Mouse (Mus musculus): ENCODE measurements around the gene Borcs5. TPM values are rescaled to one million over a fixed set of nuclear protein-coding genes. Genes with fewer than 3 reads are reported as not detected.
"Not testable (repeated sequence)": the region's sequence is repeated elsewhere in the genome, so short reads cannot be mapped to it uniquely, and the experiment has no call there.

Borcs5 gene
- polyA plus RNA-seq, 1 experiment from 2014 or later, result 17.6 TPM

DNA sequence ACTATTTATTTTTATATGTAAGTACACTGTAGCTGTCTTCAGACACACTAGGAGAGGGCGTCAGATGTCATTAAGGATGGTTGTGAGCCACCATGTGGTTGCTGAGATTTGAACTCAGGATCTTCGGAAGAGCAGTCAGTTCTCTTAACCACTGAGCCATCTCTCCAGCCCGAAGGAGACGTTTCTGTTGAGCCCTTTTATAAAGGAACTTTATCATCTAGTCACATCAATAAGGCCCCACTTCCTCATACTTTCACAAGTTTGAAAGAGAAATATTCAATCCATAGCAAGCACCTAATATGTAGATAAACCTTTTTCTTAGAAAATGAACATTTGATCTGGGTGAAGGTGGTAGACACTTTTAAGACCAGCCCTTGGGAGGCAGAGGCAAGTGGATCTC, 40.0 kb downstream of the Borcs5 start:
- ATAC-seq; H3K4me1 ChIP-seq (ENCODE audit: control insufficient read depth, insufficient read depth, low read length); H3K4me2 ChIP-seq (ENCODE audit: low read depth, low read length); H3K9me3 ChIP-seq (ENCODE audit: control insufficient read depth, low read length); H3K4me3 ChIP-seq (ENCODE audit: low read length); H3K36me3 ChIP-seq (ENCODE audit: control insufficient read depth, insufficient read depth, low read length); H3K27ac ChIP-seq (ENCODE audit: low read length); H3K27me3 ChIP-seq (replicated peaks; ENCODE audit: control insufficient read depth, insufficient read depth, low read length); H3K9ac ChIP-seq (ENCODE audit: low read depth, low read length): not testable (repeated sequence)
- WGBS, result 82% methylated on average over 4 of the region's 4 CpGs

DNA sequence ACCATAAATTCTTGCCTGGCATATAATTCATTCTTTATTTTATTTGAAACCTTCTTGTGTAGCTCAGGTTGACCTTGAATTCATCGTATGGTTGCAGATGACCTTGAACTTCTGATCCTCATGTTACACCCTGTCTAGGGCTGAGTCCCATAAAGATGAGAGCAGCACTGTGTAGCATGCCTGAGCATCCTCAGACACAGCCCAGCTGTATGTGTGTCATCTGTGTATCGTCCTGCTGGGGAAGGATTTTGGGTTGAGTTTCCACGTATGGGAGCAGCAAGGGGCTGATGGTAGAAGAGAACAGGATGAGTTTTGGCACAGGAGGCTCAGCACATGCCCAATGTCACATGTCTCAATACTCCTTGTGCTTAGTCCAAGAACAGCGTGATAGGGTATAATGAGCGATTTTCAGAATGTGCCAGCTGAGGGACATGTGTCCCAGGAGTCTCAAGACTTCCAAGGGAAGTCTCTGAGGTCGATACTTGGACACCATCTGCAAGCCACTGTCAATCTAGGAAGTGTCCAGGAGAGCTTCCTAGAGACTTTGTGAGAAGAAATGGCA, 45.1 kb downstream of the Borcs5 start:
- Histone ChIP-seq H3K4me3 (ENCODE audit: low read length) (no peak overlapping the region), H3K9me3 (ENCODE audit: control insufficient read depth, low read length) (no peaks in the 10 kb centered on the region), H3K27me3 (replicated peaks; ENCODE audit: control insufficient read depth, insufficient read depth, low read length) (no peaks in the 10 kb centered on the region), H3K27ac (ENCODE audit: low read length) (no peak overlapping the region), H3K9ac (ENCODE audit: low read depth, low read length) (no peak overlapping the region), H3K4me1 (ENCODE audit: control insufficient read depth, insufficient read depth, low read length) (no peaks in the 10 kb centered on the region), H3K4me2 (ENCODE audit: low read depth, low read length) (no peak overlapping the region), H3K36me3 (ENCODE audit: control insufficient read depth, insufficient read depth, low read length) (no peaks in the 10 kb centered on the region)
- 67% methylated on average over 6 of the region's 6 CpGs for WGBS
- ATAC-seq, result 0 out of 2 replicates have a peak, but pooled peaks have one; percentile 48

DNA sequence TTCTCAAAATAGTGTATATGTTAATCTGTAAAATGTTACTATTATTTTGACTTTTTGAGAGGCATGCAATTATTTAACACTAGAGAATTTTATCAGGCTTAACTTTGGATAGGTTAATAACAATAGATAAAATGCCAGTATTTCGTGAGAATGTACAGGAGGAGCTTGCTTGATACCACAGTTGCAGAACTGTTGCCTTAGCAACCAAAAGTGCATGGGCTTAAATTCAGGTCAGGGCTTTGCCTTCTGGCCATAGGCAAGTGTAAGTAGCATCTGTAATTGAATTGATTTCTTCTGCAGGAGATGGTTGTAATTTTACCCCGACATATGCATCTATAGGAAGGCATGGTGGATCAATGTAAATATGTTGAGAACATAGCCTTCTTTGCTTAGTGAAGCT, 45.7 kb downstream of the Borcs5 start:
- H3K4me3 ChIP-seq (ENCODE audit: low read length), result no peak overlapping the region
- 63% methylated on average over 2 of the region's 2 CpGs for WGBS
- no peaks in the 10 kb centered on the region for H3K36me3 ChIP-seq (ENCODE audit: control insufficient read depth, insufficient read depth, low read length)
- no peaks in the 10 kb centered on the region for H3K4me1 ChIP-seq (ENCODE audit: control insufficient read depth, insufficient read depth, low read length)
- H3K9me3 ChIP-seq (ENCODE audit: control insufficient read depth, low read length), result no peaks in the 10 kb centered on the region
- ATAC-seq, result no peak
- no peak overlapping the region for H3K4me2 ChIP-seq (ENCODE audit: low read depth, low read length)
- H3K27me3 ChIP-seq (replicated peaks; ENCODE audit: control insufficient read depth, insufficient read depth, low read length), result no peaks in the 10 kb centered on the region
- no peak overlapping the region for H3K9ac ChIP-seq (ENCODE audit: low read depth, low read length)
- H3K27ac ChIP-seq (ENCODE audit: low read length), result no peak overlapping the region

DNA sequence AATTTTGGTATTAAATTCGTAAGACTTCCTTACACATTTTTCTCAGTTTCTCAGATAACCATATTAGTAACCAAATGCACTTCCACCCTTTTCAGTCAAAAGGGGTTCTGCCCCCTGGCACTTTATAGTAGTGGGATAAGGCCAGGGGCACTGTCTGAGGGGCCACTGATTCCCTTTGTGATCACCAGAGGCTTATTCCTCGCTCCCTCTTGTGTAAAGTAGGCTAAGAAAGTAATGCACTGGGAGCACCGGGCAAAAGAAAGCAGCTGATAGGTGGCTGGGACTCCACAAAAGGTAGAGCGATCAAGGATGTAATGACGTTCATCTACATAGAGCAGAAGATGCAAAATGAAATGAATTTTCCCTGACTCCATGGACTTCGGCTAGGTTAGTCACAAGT, 46.2 kb downstream of the Borcs5 start:
- WGBS, result 87% methylated on average over 6 of the region's 6 CpGs
- Histone ChIP-seq H3K27me3 (replicated peaks; ENCODE audit: control insufficient read depth, insufficient read depth, low read length) (no peaks in the 10 kb centered on the region), H3K36me3 (ENCODE audit: control insufficient read depth, insufficient read depth, low read length) (no peaks in the 10 kb centered on the region), H3K4me1 (ENCODE audit: control insufficient read depth, insufficient read depth, low read length) (no peaks in the 10 kb centered on the region), H3K4me2 (ENCODE audit: low read depth, low read length) (no peak overlapping the region), H3K9me3 (ENCODE audit: control insufficient read depth, low read length) (no peaks in the 10 kb centered on the region), H3K27ac (ENCODE audit: low read length) (no peak overlapping the region), H3K4me3 (ENCODE audit: low read length) (no peak overlapping the region), H3K9ac (ENCODE audit: low read depth, low read length) (no peak overlapping the region)
- no peak for ATAC-seq

DNA sequence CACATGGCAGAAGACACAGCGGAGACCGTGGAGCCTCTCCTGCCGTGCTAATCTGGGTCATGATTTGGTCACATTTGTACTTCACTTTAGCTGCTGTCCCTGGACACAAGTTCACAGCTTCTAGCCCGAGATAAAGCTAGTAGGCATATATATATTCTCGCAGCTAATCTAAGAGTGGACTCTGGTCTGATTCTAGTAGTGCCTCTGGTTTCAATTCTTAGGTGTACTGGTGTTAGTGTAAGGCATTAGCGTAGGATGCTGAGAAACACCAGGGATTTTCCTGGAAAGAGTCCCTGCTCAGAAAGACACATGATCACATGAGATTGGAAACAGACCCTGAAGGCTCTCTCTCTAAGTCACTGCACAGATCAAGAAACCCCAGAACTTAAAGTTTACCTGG, 55.2 kb downstream of the Borcs5 start:
- H3K9ac ChIP-seq (ENCODE audit: low read depth, low read length), result no peak overlapping the region
- no peaks in the 10 kb centered on the region for H3K27me3 ChIP-seq (replicated peaks; ENCODE audit: control insufficient read depth, insufficient read depth, low read length)
- peak; percentile 64 for ATAC-seq
- H3K4me1 ChIP-seq (ENCODE audit: control insufficient read depth, insufficient read depth, low read length), result 0 out of 2 replicates have a peak, but pooled peaks cover 3% of the 10 kb centered on the region
- H3K27ac ChIP-seq (ENCODE audit: low read length), result no peak overlapping the region
- H3K4me3 ChIP-seq (ENCODE audit: low read length), result no peak overlapping the region
- 84% methylated on average over 6 of the region's 6 CpGs for WGBS
- H3K36me3 ChIP-seq (ENCODE audit: control insufficient read depth, insufficient read depth, low read length), result no peaks in the 10 kb centered on the region
- H3K4me2 ChIP-seq (ENCODE audit: low read depth, low read length), result no peak overlapping the region
- H3K9me3 ChIP-seq (ENCODE audit: control insufficient read depth, low read length), result no peaks in the 10 kb centered on the region

DNA sequence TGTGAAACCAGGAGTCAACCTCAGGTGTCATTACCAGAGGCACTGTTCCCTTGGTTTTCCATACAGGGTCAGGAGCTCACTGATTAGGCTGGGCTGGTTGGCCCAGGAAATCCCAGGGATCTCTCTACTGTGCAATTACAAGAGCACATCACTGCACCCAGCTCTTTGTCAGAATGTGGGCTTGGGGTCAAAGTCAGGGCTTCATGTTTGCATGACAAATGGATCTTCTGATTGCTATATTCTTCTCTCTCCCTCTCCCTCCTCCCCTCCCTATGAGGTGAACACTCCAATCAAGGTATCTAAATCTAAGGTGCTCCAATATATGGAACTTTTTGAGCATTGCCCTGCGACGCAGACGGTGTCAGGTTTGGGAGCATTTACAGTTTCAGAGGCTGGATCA, 55.7 kb downstream of the Borcs5 start:
- 0 out of 2 replicates have a peak, but pooled peaks have one; percentile 39 for ATAC-seq

DNA sequence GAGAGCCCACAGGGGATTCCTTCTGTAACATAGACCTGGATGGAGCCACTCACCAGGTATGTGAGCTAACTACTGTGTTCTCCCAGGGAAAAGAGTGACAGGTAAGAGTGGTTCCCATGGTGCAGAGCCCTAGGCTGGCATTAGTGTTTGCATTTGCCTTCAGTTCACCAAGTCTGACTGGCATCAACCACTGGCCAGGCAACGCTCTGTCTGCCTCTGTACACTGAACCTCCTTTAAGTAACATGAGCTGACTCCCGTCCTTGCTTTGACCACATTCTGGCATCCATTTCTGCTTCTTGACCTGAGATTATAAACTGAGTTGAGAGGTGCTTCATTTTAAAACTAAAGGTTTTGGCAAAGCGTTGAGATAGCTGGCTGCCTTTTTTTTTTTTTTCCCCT, 56.3 kb downstream of the Borcs5 start:
- Histone ChIP-seq H3K36me3 (ENCODE audit: control insufficient read depth, insufficient read depth, low read length) (no peaks in the 10 kb centered on the region), H3K27ac (ENCODE audit: low read length) (no peak overlapping the region), H3K9ac (ENCODE audit: low read depth, low read length) (no peak overlapping the region), H3K27me3 (replicated peaks; ENCODE audit: control insufficient read depth, insufficient read depth, low read length) (no peaks in the 10 kb centered on the region), H3K9me3 (ENCODE audit: control insufficient read depth, low read length) (no peaks in the 10 kb centered on the region), H3K4me3 (ENCODE audit: low read length) (no peak overlapping the region), H3K4me2 (ENCODE audit: low read depth, low read length) (no peak overlapping the region), H3K4me1 (ENCODE audit: control insufficient read depth, insufficient read depth, low read length) (peaks cover 8% of the 10 kb centered on the region; the same call in 1 of the 2 replicates)
- no peak for ATAC-seq
- 70% methylated on average over 3 of the region's 3 CpGs for WGBS

More for the DNA sequence above, 55.7 kb downstream of the Borcs5 start:
- Histone ChIP-seq H3K9ac (ENCODE audit: low read depth, low read length) (no peak overlapping the region), H3K4me3 (ENCODE audit: low read length) (no peak overlapping the region), H3K4me2 (ENCODE audit: low read depth, low read length) (no peak overlapping the region), H3K9me3 (ENCODE audit: control insufficient read depth, low read length) (no peaks in the 10 kb centered on the region), H3K36me3 (ENCODE audit: control insufficient read depth, insufficient read depth, low read length) (no peaks in the 10 kb centered on the region), H3K27me3 (replicated peaks; ENCODE audit: control insufficient read depth, insufficient read depth, low read length) (no peaks in the 10 kb centered on the region), H3K4me1 (ENCODE audit: control insufficient read depth, insufficient read depth, low read length) (peaks cover 4% of the 10 kb centered on the region; the same call in 1 of the 2 replicates), H3K27ac (ENCODE audit: low read length) (no peak overlapping the region)
- WGBS, result 92% methylated on average over 3 of the region's 3 CpGs

DNA sequence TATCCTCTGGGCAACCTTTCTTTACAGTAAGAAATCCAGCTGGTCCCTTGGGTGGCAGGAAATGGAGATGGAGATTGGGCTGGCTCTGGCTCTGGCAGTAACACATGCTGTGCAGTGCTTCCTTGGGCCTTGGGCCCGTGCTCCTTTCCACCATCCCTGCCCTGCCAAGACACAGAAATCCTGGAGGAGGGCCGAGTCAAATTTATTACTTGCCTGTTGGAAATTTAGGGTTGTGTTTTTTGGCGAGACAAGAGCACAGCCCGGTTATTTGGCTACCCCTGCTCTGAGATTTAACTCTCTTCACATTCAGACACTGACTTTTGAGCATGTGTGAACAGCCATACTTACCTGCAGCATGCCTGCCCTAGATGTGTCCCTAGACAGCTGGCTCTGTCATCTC, 56.8 kb downstream of the Borcs5 start:
- Histone ChIP-seq H3K36me3 (ENCODE audit: control insufficient read depth, insufficient read depth, low read length) (no peaks in the 10 kb centered on the region), H3K4me3 (ENCODE audit: low read length) (no peak overlapping the region), H3K9me3 (ENCODE audit: control insufficient read depth, low read length) (no peaks in the 10 kb centered on the region), H3K4me2 (ENCODE audit: low read depth, low read length) (no peak overlapping the region), H3K9ac (ENCODE audit: low read depth, low read length) (no peak overlapping the region), H3K27me3 (replicated peaks; ENCODE audit: control insufficient read depth, insufficient read depth, low read length) (no peaks in the 10 kb centered on the region), H3K27ac (ENCODE audit: low read length) (no peak overlapping the region), H3K4me1 (ENCODE audit: control insufficient read depth, insufficient read depth, low read length) (peaks cover 9% of the 10 kb centered on the region; the same call in 1 of the 2 replicates)
- WGBS, result 56% methylated on average over 4 of the region's 4 CpGs
- ATAC-seq, result no peak

DNA sequence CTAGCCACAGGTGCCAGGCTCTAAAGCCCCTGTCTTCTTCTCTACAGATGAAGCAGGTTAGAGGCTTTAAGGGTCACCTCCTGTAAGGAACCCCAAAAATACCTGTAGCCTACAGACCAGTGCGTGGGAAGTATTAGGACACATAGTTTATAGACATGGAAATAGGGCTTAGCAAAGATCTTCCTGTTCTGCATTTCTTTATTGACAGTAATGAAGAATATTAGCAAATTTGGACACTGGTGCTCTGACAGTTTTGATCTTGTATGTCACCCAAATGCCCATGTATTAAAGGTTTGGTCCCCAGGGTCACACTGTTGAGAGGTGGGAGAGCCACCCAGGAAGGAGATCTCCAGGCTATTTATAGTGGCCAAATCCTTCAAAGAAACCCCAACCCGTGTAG, 57.2 kb downstream of the Borcs5 start:
- 83% methylated on average over 2 of the region's 2 CpGs for WGBS
- Histone ChIP-seq H3K36me3 (ENCODE audit: control insufficient read depth, insufficient read depth, low read length) (no peaks in the 10 kb centered on the region), H3K27ac (ENCODE audit: low read length) (no peak overlapping the region), H3K4me1 (ENCODE audit: control insufficient read depth, insufficient read depth, low read length) (peaks cover 12% of the 10 kb centered on the region; the same call in 1 of the 2 replicates), H3K4me3 (ENCODE audit: low read length) (no peak overlapping the region), H3K9ac (ENCODE audit: low read depth, low read length) (no peak overlapping the region), H3K27me3 (replicated peaks; ENCODE audit: control insufficient read depth, insufficient read depth, low read length) (no peaks in the 10 kb centered on the region), H3K9me3 (ENCODE audit: control insufficient read depth, low read length) (no peaks in the 10 kb centered on the region), H3K4me2 (ENCODE audit: low read depth, low read length) (no peak overlapping the region)
- no peak for ATAC-seq

DNA sequence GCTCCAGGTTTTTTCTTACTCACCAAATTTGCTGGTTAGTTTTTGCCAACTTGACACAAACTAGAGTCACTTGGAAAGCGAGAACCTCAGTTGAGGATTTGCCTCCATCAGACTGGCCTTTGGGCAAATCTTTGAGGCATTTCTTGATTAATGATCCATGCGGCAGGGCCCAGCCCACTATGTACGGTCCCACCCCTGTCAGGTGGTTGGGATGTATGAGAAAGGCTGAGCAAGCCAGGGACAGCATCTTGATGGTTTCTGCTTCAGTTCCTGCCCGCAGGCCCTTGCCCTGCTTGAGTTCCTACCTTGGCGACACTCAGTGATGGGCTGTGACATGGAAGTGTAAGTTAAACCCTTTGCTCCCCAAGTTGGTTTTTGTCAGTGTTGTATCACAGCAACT, 58.9 kb downstream of the Borcs5 start:
- H3K27ac ChIP-seq (ENCODE audit: low read length), result no peak overlapping the region
- H3K4me2 ChIP-seq (ENCODE audit: low read depth, low read length), result no peak overlapping the region
- H3K4me3 ChIP-seq (ENCODE audit: low read length), result no peak overlapping the region
- H3K4me1 ChIP-seq (ENCODE audit: control insufficient read depth, insufficient read depth, low read length), result peaks cover 12% of the 10 kb centered on the region; the same call in 1 of the 2 replicates
- H3K9ac ChIP-seq (ENCODE audit: low read depth, low read length), result no peak overlapping the region
- H3K36me3 ChIP-seq (ENCODE audit: control insufficient read depth, insufficient read depth, low read length), result no peaks in the 10 kb centered on the region
- no peaks in the 10 kb centered on the region for H3K9me3 ChIP-seq (ENCODE audit: control insufficient read depth, low read length)
- H3K27me3 ChIP-seq (replicated peaks; ENCODE audit: control insufficient read depth, insufficient read depth, low read length), result no peaks in the 10 kb centered on the region
- no peak for ATAC-seq
- WGBS, result 94% methylated on average over 5 of the region's 5 CpGs
